Mouse (Mus musculus) large intestine, adult 2 months (tissue): ENCODE data around the gene Zscan10. TPM values are rescaled to one million over a fixed set of nuclear protein-coding genes. Genes with fewer than 3 reads are reported as not detected.
A peak's percentile ranks its signal among the peaks of the same experiment; 100 is the strongest.

Experiments used
- DNase-seq: peaks from one replicate; pipeline ENCODE4 v3.0.0-alpha.2; 2012; ENCODE audit warnings: low read depth, low spot score
- WGBS: fragments of 180-500 bp; shearing (Covaris S2); methylation state at CpG from one replicate; pipeline ENCODE4 v1.1.7; 2018; 5-methylcytosine and 5-hydroxymethylcytosine counted together
- polyA plus RNA-seq: library from polyadenylated mRNA; depleted of rRNA; stranded (reverse); fragments of >200 nt; gene quantifications from 2 replicates; pipeline ENCODE4 v1.2.3, GENCODE M21; 2012; rRNA removed

Gene Zscan10
- polyA plus RNA-seq, 1 experiment = not detected

DNA sequence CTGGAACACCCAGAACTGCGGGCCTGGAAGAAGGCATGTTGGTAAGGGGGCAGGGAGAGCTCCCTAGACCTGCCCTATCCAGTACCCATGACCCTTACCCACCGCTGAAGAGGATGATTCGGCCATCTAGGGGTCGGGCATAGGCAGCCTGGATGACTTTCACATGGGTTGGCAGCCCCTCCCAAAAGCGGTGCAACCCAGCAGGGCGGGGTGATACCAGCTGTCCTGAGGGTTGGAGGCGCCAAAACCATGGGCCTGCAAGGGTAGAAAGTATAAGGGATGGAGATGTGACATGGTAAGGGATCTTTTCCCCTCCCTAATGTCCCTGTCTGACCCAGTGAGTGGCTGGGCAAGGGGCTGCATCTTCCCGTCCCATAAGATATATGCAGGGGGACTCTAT lies 30.6 kb downstream of the Zscan10 start:
- 72% methylated on average over 8 of the region's 8 CpGs for WGBS
- no peak for DNase-seq

GRCm38 (mm10) chr17:23644613-23645495 lies 44.2 kb downstream of the Zscan10 start, which contains the start of gene Mmp25:
Gene Mmp25, minus strand, starts transcription at chr17:23645277.
- no peak for DNase-seq
- WGBS = 2% methylated on average over 58 of the region's 58 CpGs

- no peak for DNase-seq
- WGBS = 57% methylated on average over 10 of the region's 10 CpGs
These were observed 45.2 kb downstream of the Zscan10 start for GRCm38 (mm10) chr17:23645894-23646293.

DNA sequence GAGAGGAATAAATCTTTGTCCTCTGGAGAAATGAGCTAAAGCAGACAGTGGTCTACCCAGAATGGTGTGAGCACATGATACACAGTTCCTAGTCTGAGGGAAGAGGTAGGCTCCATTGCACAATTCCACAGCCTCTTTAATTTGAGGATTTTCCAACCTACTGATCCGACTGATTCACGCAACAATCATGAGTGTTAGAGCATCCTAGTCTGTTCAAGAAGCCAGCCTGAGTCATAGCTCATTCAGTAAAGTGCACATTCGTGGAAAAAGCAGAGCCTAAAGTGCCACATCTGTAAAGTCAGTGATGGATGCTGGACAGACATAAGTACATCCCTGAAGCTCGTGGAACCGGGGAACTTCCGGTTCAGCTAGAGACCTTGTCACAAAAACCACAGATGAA lies 50.7 kb downstream of the Zscan10 start:
- DNase-seq = no peak
- WGBS = 64% methylated on average over 6 of the region's 6 CpGs

DNA sequence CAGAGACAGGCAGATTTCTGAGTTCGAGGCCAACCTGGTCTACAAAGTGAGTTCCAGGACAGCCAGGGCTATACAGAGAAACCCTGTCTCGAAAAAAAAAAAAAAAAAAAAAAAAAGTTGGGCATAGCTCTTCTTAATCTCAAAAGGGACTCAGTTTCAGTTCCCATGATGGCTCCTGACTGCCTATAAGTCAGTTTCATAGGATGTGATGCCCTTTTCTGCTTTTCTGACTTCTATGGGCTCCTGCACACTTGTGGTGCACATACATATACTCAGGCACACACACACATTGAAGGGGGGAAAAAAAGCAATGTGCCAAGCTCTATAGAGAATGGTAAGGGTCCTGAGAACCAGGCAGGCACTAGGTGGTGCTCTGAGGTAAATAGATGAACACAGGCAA lies 52.7 kb downstream of the Zscan10 start:
- DNase-seq = no peak
- WGBS = 75% methylated on average over 2 of the region's 2 CpGs

DNA sequence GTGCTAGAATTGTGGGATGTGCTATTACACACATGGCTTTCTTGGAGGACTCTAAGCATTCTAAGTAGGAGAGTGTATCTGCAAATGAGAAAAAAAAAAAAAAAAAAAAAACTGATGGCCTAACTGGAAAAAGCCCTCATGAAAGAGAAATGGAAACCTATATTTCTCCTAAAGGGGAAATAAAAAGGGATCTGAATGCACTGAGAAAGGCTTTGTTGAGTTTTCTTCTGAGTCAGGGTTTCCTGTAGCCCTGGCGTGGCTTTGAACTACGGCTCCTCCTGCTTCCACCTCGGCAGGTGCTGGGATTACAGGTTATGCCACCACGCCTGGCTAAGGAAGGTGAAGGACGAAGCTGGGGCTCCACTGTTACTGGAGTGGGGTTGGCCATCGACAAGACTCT lies 53.3 kb downstream of the Zscan10 start:
- 37% methylated on average over 6 of the region's 6 CpGs for WGBS
- no peak for DNase-seq

DNA sequence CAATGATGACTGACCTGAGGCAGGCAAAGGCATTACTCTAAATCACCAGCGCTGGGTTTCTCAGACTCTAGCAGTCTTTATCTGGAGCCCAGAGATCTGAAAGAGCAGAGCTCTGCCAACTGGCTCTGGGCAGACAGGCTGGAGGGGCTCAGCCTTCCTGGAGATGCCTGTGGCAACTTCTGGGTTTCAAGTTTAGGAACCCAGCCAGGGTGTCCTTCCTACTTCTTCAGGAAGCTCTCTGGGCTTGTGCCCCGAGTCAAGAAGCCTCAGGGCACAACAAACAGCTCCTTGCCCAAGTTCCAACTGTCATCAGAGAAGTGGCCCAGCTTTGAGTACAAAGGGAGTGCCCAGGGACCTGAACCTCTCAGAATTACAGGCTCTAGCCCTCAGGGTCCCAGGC lies 53.8 kb downstream of the Zscan10 start:
- WGBS = 51% methylated on average over 2 of the region's 2 CpGs

GRCm38 (mm10) chr17:23658450-23658849 lies 57.8 kb downstream of the Zscan10 start:
- DNase-seq = no peak
- WGBS = 75% methylated on average over 3 of the region's 3 CpGs

More for the DNA sequence above, 53.8 kb downstream of the Zscan10 start:
- DNase-seq = no peak

GRCm38 (mm10) chr17:23660117-23660875 lies 59.6 kb downstream of the Zscan10 start, which contains the start of gene Bicdl2:
Gene Bicdl2, plus strand, starts transcription at chr17:23660506.
- 4% methylated on average over 27 of the region's 27 CpGs for WGBS
- DNase-seq = peak; percentile 69

Other genes with a start within 250 kb of the Zscan10 start
- not detected in 2 replicates for gene Vmn2r116, start 216.3 kb upstream of the Zscan10 start, polyA plus RNA-seq
- gene Vmn2r117, start 121.2 kb upstream of the Zscan10 start, polyA plus RNA-seq = not detected in 2 replicates
- gene Zfp213, start 36.6 kb upstream of the Zscan10 start, polyA plus RNA-seq = 10.6 and 11.2 TPM in 2 replicates
- gene Zfp13, start 1.4 kb upstream of the Zscan10 start, polyA plus RNA-seq = 4.4 and 5.5 TPM in 2 replicates
- 0.41 and 0.67 TPM in 2 replicates for gene Mmp25, start 44.4 kb downstream of the Zscan10 start, polyA plus RNA-seq
- gene Bicdl2, start 59.6 kb downstream of the Zscan10 start, polyA plus RNA-seq = 6.1 and 6.4 TPM in 2 replicates
- gene Hcfc1r1, start 72.7 kb downstream of the Zscan10 start, polyA plus RNA-seq = 197 and 204 TPM in 2 replicates
- 27.1 and 28.7 TPM in 2 replicates for gene Thoc6, start 73.0 kb downstream of the Zscan10 start, polyA plus RNA-seq
- 8.1 and 8.4 TPM in 2 replicates for gene Tnfrsf12a, start 76.6 kb downstream of the Zscan10 start, polyA plus RNA-seq
- not detected in 2 replicates for gene Cldn6, start 78.4 kb downstream of the Zscan10 start, polyA plus RNA-seq
- gene Cldn9, start 83.2 kb downstream of the Zscan10 start, polyA plus RNA-seq = 0.15 TPM in 1 of 2 replicates, not detected in the other
- 0.02 and 0.03 TPM in 2 replicates for gene 1520401A03Rik, start 121.9 kb downstream of the Zscan10 start, polyA plus RNA-seq
- gene Pkmyt1, start 125.5 kb downstream of the Zscan10 start, polyA plus RNA-seq = 41.2 and 45.7 TPM in 2 replicates
- gene Paqr4, start 140.0 kb downstream of the Zscan10 start, polyA plus RNA-seq = 155 and 162 TPM in 2 replicates
- 3.1 and 3.5 TPM in 2 replicates for gene Kremen2, start 145.0 kb downstream of the Zscan10 start, polyA plus RNA-seq
- gene Flywch1, start 170.7 kb downstream of the Zscan10 start, polyA plus RNA-seq = 27.3 and 34.9 TPM in 2 replicates
- 4.5 and 6.5 TPM in 2 replicates for gene Flywch2, start 185.2 kb downstream of the Zscan10 start, polyA plus RNA-seq
- gene Srrm2, start 189.7 kb downstream of the Zscan10 start, polyA plus RNA-seq = 284 and 419 TPM in 2 replicates
- gene Elob, start 228.3 kb downstream of the Zscan10 start, polyA plus RNA-seq = 771 and 864 TPM in 2 replicates
- 0.09 and 0.58 TPM in 2 replicates for gene Prss33, start 235.2 kb downstream of the Zscan10 start, polyA plus RNA-seq
- gene Prss32, start 243.0 kb downstream of the Zscan10 start, polyA plus RNA-seq = 495 and 577 TPM in 2 replicates
- 1.8 and 3.3 TPM in 2 replicates for gene Prss41, start 243.3 kb downstream of the Zscan10 start, polyA plus RNA-seq